Mouse (Mus musculus) fibroblast of lung, adult 2 months (primary cell): ENCODE measurements at regions not wholly inside any gene's neighbourhood (a gene's known extent, or its start where the extent isn't known, plus 50 kb on each side); places are given as distances from the start of the nearest gene placed in this dataset.

Source experiments
- DNase-seq: peaks from one replicate; pipeline ENCODE4 v3.0.0-alpha.2; 2011; ENCODE audit warnings: low read depth

GRCm38 (mm10) chr3:35688111-35688510 lies 65.8 kb upstream of the Atp11b start:
- no peak for DNase-seq

GRCm38 (mm10) chr3:35688781-35689180 lies 65.1 kb upstream of the Atp11b start:
- peak; percentile 5 for DNase-seq

GRCm38 (mm10) chr3:35693039-35693438 lies 60.9 kb upstream of the Atp11b start:
- DNase-seq, result peak; percentile 22

- DNase-seq, result no peak
These were observed 60.4 kb upstream of the Atp11b start for GRCm38 (mm10) chr3:35693551-35693950.

GRCm38 (mm10) chr3:35694241-35694640 lies 59.7 kb upstream of the Atp11b start:
- no peak for DNase-seq

GRCm38 (mm10) chr3:35695859-35696258 lies 58.0 kb upstream of the Atp11b start:
- no peak for DNase-seq

- DNase-seq, result no peak
These were observed 54.6 kb upstream of the Atp11b start for GRCm38 (mm10) chr3:35699266-35699665.

GRCm38 (mm10) chr3:35699979-35700378 lies 53.9 kb upstream of the Atp11b start:
- no peak for DNase-seq

GRCm38 (mm10) chr3:35703528-35704327 lies 50.2 kb upstream of the Atp11b start:
- no peak for DNase-seq
